ENCODE assay signal across 9 mouse cellular contexts in the genomic region with DNA sequence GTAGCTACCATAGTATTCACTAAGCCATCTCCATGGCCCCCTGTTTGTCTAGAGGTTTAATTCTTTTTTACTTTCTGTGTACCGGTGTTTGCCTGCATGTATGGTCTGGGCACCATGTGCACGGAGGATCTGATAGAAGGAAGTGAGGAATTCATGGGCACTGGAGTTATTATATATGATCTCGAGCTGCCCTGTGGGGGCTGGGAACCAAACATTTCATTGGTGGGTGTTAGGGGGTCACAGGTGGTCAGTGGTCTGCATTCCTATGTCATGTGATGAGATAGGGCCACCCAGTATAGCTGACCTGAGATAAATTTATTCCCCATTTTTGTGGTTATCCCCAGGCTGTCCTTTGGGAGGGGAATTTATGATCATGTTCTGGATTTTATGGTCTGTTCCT. TPM values are rescaled to one million over a fixed set of nuclear protein-coding genes. Genes with fewer than 3 reads are reported as not detected.
A peak's percentile ranks its signal among the peaks of the same experiment; 100 is the strongest.
DNase-seq lines count a peak whose midpoint lies in the region; ATAC-seq and TF ChIP-seq lines count a peak whose summit lies in the region.
"Had no signal": no experiment of that assay in that cellular context is flagged by ENCODE, and none has a peak within 500 bp of the region (broad histone marks: within the 10 kb centered on the region; RNA-seq: fewer than 3 reads in every experiment).

No protein-coding gene starts in this region.

- 67% methylated on average over 3 of the region's 3 CpGs for WGBS in heart, embryonic 15.5 days
- WGBS in hindbrain, embryonic 13.5 days: 61% methylated on average over 3 of the region's 3 CpGs
- 49% methylated on average over 3 of the region's 3 CpGs for WGBS in midbrain, embryonic 13.5 days

- no peak for TF ChIP-seq POLR2A in bone marrow macrophage, adult 2 months (IDR thresholded peaks at IDR 0.05; ENCODE audit: borderline replicate concordance, low read depth, low read length)

- H3K4me2 ChIP-seq in heart, embryonic 15.5 days: peak overlapping the region; percentile 62; the same call in 1 of the 2 replicates
- H3K4me2 ChIP-seq in hindbrain, embryonic 13.5 days: peak overlapping the region; percentile 59
- H3K4me2 ChIP-seq in midbrain, embryonic 13.5 days (replicated peaks): peak overlapping the region; percentile 56

- ATAC-seq in heart, embryonic 15.5 days (replicated peaks; ENCODE audit: insufficient number of reproducible peaks, insufficient read depth, low FRiP score, low read depth): no peak
- ATAC-seq in hindbrain, embryonic 13.5 days (ENCODE audit: low FRiP score): no peak
- 0 out of 2 replicates have a peak, but pooled peaks have one; percentile 5 for ATAC-seq in midbrain, embryonic 13.5 days

- no peaks in the 10 kb centered on the region for H3K27me3 ChIP-seq in heart, embryonic 15.5 days
- no peaks in the 10 kb centered on the region for H3K27me3 ChIP-seq in hindbrain, embryonic 13.5 days
- no peaks in the 10 kb centered on the region for H3K27me3 ChIP-seq in midbrain, embryonic 13.5 days

- no peak for TF ChIP-seq CTCF in bone marrow macrophage, adult 2 months (IDR thresholded peaks at IDR 0.05; ENCODE audit: low read depth, low read length)

- H3K9ac ChIP-seq in heart, embryonic 15.5 days: no peak overlapping the region
- peak overlapping the region; percentile 70 for H3K9ac ChIP-seq in hindbrain, embryonic 13.5 days
- no peak overlapping the region for H3K9ac ChIP-seq in midbrain, embryonic 13.5 days (replicated peaks)

- H3K27ac ChIP-seq in heart, embryonic 15.5 days: peak overlapping the region; percentile 97
- H3K27ac ChIP-seq in bone marrow macrophage, adult 2 months (ENCODE audit: insufficient read depth, low read depth, low read length): peak overlapping the region; percentile 100
- peak overlapping the region; percentile 100 for H3K27ac ChIP-seq in hindbrain, embryonic 13.5 days
- H3K27ac ChIP-seq in midbrain, embryonic 13.5 days: peak overlapping the region; percentile 100

- intact Hi-C loops in heart, postnatal 14 days (cut with DNase I): no loop called here
- intact Hi-C loops in left cerebral cortex, postnatal 25 days (cut with DNase I): no loop called here
- intact Hi-C loops in gastrocnemius, postnatal 36 days (cut with DNase I): no loop called here

- H3K9me3 ChIP-seq in heart, embryonic 15.5 days (replicated peaks): no peaks in the 10 kb centered on the region
- H3K9me3 ChIP-seq in hindbrain, embryonic 13.5 days: no peaks in the 10 kb centered on the region
- H3K9me3 ChIP-seq in midbrain, embryonic 13.5 days: no peaks in the 10 kb centered on the region

- DNase-seq in heart, postnatal 14 days: no peak
- DNase-seq in left cerebral cortex, adult 18-20 months (ENCODE audit: low spot score in 2 of 2): no peak
- DNase-seq in left cerebral cortex, postnatal 25 days (ENCODE audit: low spot score in 2 of 2): no peak
- DNase-seq in gastrocnemius, postnatal 36 days: no peak

- no peaks in the 10 kb centered on the region for H3K36me3 ChIP-seq in heart, embryonic 15.5 days
- H3K36me3 ChIP-seq in hindbrain, embryonic 13.5 days: no peaks in the 10 kb centered on the region
- H3K36me3 ChIP-seq in midbrain, embryonic 13.5 days: no peaks in the 10 kb centered on the region

- peaks cover 41% of the 10 kb centered on the region for H3K4me1 ChIP-seq in heart, embryonic 15.5 days (replicated peaks)
- peaks cover 33% of the 10 kb centered on the region for H3K4me1 ChIP-seq in bone marrow macrophage, adult 2 months (ENCODE audit: control insufficient read depth, insufficient read depth, low read length)
- H3K4me1 ChIP-seq in hindbrain, embryonic 13.5 days (replicated peaks): peaks cover 33% of the 10 kb centered on the region
- peaks cover 28% of the 10 kb centered on the region for H3K4me1 ChIP-seq in midbrain, embryonic 13.5 days (replicated peaks)

- H3K4me3 ChIP-seq in heart, embryonic 15.5 days: no peak overlapping the region
- H3K4me3 ChIP-seq in bone marrow macrophage, adult 2 months (ENCODE audit: insufficient read depth, low read length): peak overlapping the region; percentile 47
- H3K4me3 ChIP-seq in hindbrain, embryonic 13.5 days: 0 out of 2 replicates have a peak overlapping the region, but pooled peaks have one; percentile 34
- no peak overlapping the region for H3K4me3 ChIP-seq in midbrain, embryonic 13.5 days (replicated peaks)

RNA-seq across cellular contexts. Expression of gene Ubc, which starts 5.0 kb away (rescaled TPM):
- polyA plus RNA-seq in heart, embryonic 15.5 days (2015; fragmentation: Nextera tagmentation; extraction: Ambion mirVana): 782 and 963 TPM in 2 replicates
- total RNA-seq in heart, postnatal 14 days (2021): 1,000 to 10,000 TPM in 1 of 2 experiments, 100 to 1,000 TPM in 1; 947 to 1,009 TPM
- 808 and 810 TPM in 2 replicates for polyA plus RNA-seq in bone marrow macrophage, adult 2 months (2012; ENCODE audit: insufficient read depth, insufficient read length, missing spikeins)
- polyA plus RNA-seq in hindbrain, embryonic 13.5 days (2015; fragmentation: Nextera tagmentation; extraction: Ambion mirVana): 1,201 and 1,293 TPM in 2 replicates
- 1,275 and 1,322 TPM in 2 replicates for polyA plus RNA-seq in midbrain, embryonic 13.5 days (2015; fragmentation: Nextera tagmentation; extraction: Ambion mirVana)
- 100 to 1,000 TPM; 771 to 830 TPM for total RNA-seq in left cerebral cortex, adult 18-20 months (2021)
- total RNA-seq in left cerebral cortex, postnatal 25 days (2021): 100 to 1,000 TPM; 810 to 811 TPM
- total RNA-seq in gastrocnemius, postnatal 36 days (2021): 1,000 to 10,000 TPM; 1,061 to 1,578 TPM

RNA-seq across cellular contexts. Expression of gene Gm10382, which starts 5.9 kb away (rescaled TPM):
- polyA plus RNA-seq in heart, embryonic 15.5 days (2015; fragmentation: Nextera tagmentation; extraction: Ambion mirVana): 0.30 and 0.48 TPM in 2 replicates
- total RNA-seq in heart, postnatal 14 days (2021): under 1 TPM in 1 of 2 experiments, not detected in 1; 0.24 TPM
- not detected in 2 replicates for polyA plus RNA-seq in bone marrow macrophage, adult 2 months (2012; ENCODE audit: insufficient read depth, insufficient read length, missing spikeins)
- 0.55 and 1.1 TPM in 2 replicates for polyA plus RNA-seq in hindbrain, embryonic 13.5 days (2015; fragmentation: Nextera tagmentation; extraction: Ambion mirVana)
- 0.39 and 0.89 TPM in 2 replicates for polyA plus RNA-seq in midbrain, embryonic 13.5 days (2015; fragmentation: Nextera tagmentation; extraction: Ambion mirVana)
- under 1 TPM; 0.28 to 0.40 TPM for total RNA-seq in left cerebral cortex, adult 18-20 months (2021)
- under 1 TPM in 1 of 2 experiments, not detected in 1; 0.46 TPM for total RNA-seq in left cerebral cortex, postnatal 25 days (2021)
- total RNA-seq in gastrocnemius, postnatal 36 days (2021): under 1 TPM in 1 of 2 experiments, not detected in 1; 0.20 TPM
- total RNA-seq: liver, adult 2 months had no signal

RNA-seq across cellular contexts. Expression of gene Dhx37, which starts 38.9 kb away (rescaled TPM):
- 7.0 and 10.4 TPM in 2 replicates for polyA plus RNA-seq in heart, embryonic 15.5 days (2015; fragmentation: Nextera tagmentation; extraction: Ambion mirVana)
- 10 to 100 TPM; 10.8 to 11.5 TPM for total RNA-seq in heart, postnatal 14 days (2021)
- 13.1 and 18.4 TPM in 2 replicates for polyA plus RNA-seq in bone marrow macrophage, adult 2 months (2012; ENCODE audit: insufficient read depth, insufficient read length, missing spikeins)
- 10.4 and 11.7 TPM in 2 replicates for polyA plus RNA-seq in hindbrain, embryonic 13.5 days (2015; fragmentation: Nextera tagmentation; extraction: Ambion mirVana)
- polyA plus RNA-seq in midbrain, embryonic 13.5 days (2015; fragmentation: Nextera tagmentation; extraction: Ambion mirVana): 12.1 and 13.2 TPM in 2 replicates
- 10 to 100 TPM; 11.9 to 14.6 TPM for total RNA-seq in left cerebral cortex, adult 18-20 months (2021)
- total RNA-seq in left cerebral cortex, postnatal 25 days (2021): 10 to 100 TPM; 11.4 to 15.2 TPM
- 1 to 10 TPM; 3.4 to 4.3 TPM for total RNA-seq in gastrocnemius, postnatal 36 days (2021)

RNA-seq across cellular contexts. Expression of gene Bri3bp, which starts 46.4 kb away (rescaled TPM):
- 36.5 and 40.7 TPM in 2 replicates for polyA plus RNA-seq in heart, embryonic 15.5 days (2015; fragmentation: Nextera tagmentation; extraction: Ambion mirVana)
- 10 to 100 TPM; 48.0 to 62.4 TPM for total RNA-seq in heart, postnatal 14 days (2021)
- polyA plus RNA-seq in bone marrow macrophage, adult 2 months (2012; ENCODE audit: insufficient read depth, insufficient read length, missing spikeins): 11.6 and 11.8 TPM in 2 replicates
- polyA plus RNA-seq in hindbrain, embryonic 13.5 days (2015; fragmentation: Nextera tagmentation; extraction: Ambion mirVana): 31.4 and 35.6 TPM in 2 replicates
- 28.2 and 29.6 TPM in 2 replicates for polyA plus RNA-seq in midbrain, embryonic 13.5 days (2015; fragmentation: Nextera tagmentation; extraction: Ambion mirVana)
- total RNA-seq in left cerebral cortex, adult 18-20 months (2021): 10 to 100 TPM; 91.8 to 96.3 TPM
- total RNA-seq in left cerebral cortex, postnatal 25 days (2021): 10 to 100 TPM; 92.5 to 95.3 TPM
- 1 to 10 TPM; 3.8 to 4.0 TPM for total RNA-seq in gastrocnemius, postnatal 36 days (2021)

RNA-seq across cellular contexts. Expression of gene Scarb1, which starts 54.1 kb away (rescaled TPM):
- 54.8 and 68.1 TPM in 2 replicates for polyA plus RNA-seq in heart, embryonic 15.5 days (2015; fragmentation: Nextera tagmentation; extraction: Ambion mirVana)
- 10 to 100 TPM; 60.1 to 77.5 TPM for total RNA-seq in heart, postnatal 14 days (2021)
- 101 and 120 TPM in 2 replicates for polyA plus RNA-seq in bone marrow macrophage, adult 2 months (2012; ENCODE audit: insufficient read depth, insufficient read length, missing spikeins)
- polyA plus RNA-seq in hindbrain, embryonic 13.5 days (2015; fragmentation: Nextera tagmentation; extraction: Ambion mirVana): 27.4 and 28.0 TPM in 2 replicates
- 22.1 and 22.8 TPM in 2 replicates for polyA plus RNA-seq in midbrain, embryonic 13.5 days (2015; fragmentation: Nextera tagmentation; extraction: Ambion mirVana)
- total RNA-seq in left cerebral cortex, adult 18-20 months (2021): 10 to 100 TPM; 27.4 to 29.2 TPM
- total RNA-seq in left cerebral cortex, postnatal 25 days (2021): 10 to 100 TPM; 24.6 to 28.9 TPM
- total RNA-seq in gastrocnemius, postnatal 36 days (2021): 10 to 100 TPM; 20.3 to 20.5 TPM

Comparison
In these comparisons a context has a peak if more than half of its experiments do, and no peak if none do; other contexts are left out.
1. H3K4me3 ChIP-seq: peak in bone marrow macrophage, adult 2 months (single experiment) and hindbrain, embryonic 13.5 days (single experiment); none in heart, embryonic 15.5 days (single experiment) and midbrain, embryonic 13.5 days (single experiment).
2. Peak in every context shown above with its lines, with median percentiles within 50 percentile points of each other: H3K27ac ChIP-seq and H3K4me2 ChIP-seq.